ENCODE assay signal across 9 mouse cellular contexts in genomic region chr6:70805820-70806513, GRCm38 (mm10). TPM values are rescaled to one million over a fixed set of nuclear protein-coding genes. Genes with fewer than 3 reads are reported as not detected.
A peak's percentile ranks its signal among the peaks of the same experiment; 100 is the strongest.
DNase-seq lines count a peak whose midpoint lies in the region; ATAC-seq and TF ChIP-seq lines count a peak whose summit lies in the region.
"Had no signal": no experiment of that assay in that cellular context is flagged by ENCODE, and none has a peak within 500 bp of the region (broad histone marks: within the 10 kb centered on the region; RNA-seq: fewer than 3 reads in every experiment).

No protein-coding gene starts in this region.

- H3K4me3 ChIP-seq in ES-Bruce4 (ENCODE audit: low read depth, low read length): peak overlapping the region; percentile 10
- no peak overlapping the region; the same call in 1 of the 2 replicates for H3K4me3 ChIP-seq in bone marrow macrophage, adult 2 months (ENCODE audit: insufficient read depth, low read length)
- 0 out of 2 replicates have a peak overlapping the region, but pooled peaks have one; percentile 8 for H3K4me3 ChIP-seq in embryonic facial prominence, embryonic 15.5 days (replicated peaks)
- H3K4me3 ChIP-seq in heart, embryonic 12.5 days: peak overlapping the region; percentile 16
- H3K4me3 ChIP-seq in kidney, embryonic 16.5 days (ENCODE audit: low read length): peak overlapping the region; percentile 16
- H3K4me3 ChIP-seq in liver, embryonic 12.5 days: no peak overlapping the region

- peak; percentile 17; the same call in 1 of the 2 replicates for ATAC-seq in embryonic facial prominence, embryonic 15.5 days (ENCODE audit: insufficient number of reproducible peaks, low FRiP score, low TSS enrichment, low read depth)
- ATAC-seq in heart, embryonic 12.5 days (ENCODE audit: insufficient number of reproducible peaks, low FRiP score): peak; percentile 54
- ATAC-seq in kidney, embryonic 16.5 days (ENCODE audit: low FRiP score, low TSS enrichment): peak; percentile 89
- peak; percentile 54 for ATAC-seq in liver, embryonic 12.5 days

- TF ChIP-seq CTCF in ES-Bruce4 (IDR thresholded peaks at IDR 0.05; ENCODE audit: low read depth, low read length): no peak
- TF ChIP-seq CTCF in bone marrow macrophage, adult 2 months (IDR thresholded peaks at IDR 0.05; ENCODE audit: low read depth, low read length): peak; percentile 69

- no peak overlapping the region for H3K27ac ChIP-seq in ES-Bruce4 (ENCODE audit: insufficient read depth, low read length)
- H3K27ac ChIP-seq in bone marrow macrophage, adult 2 months (ENCODE audit: insufficient read depth, low read depth, low read length): no peak overlapping the region
- no peak overlapping the region for H3K27ac ChIP-seq in embryonic facial prominence, embryonic 15.5 days (replicated peaks)
- no peak overlapping the region for H3K27ac ChIP-seq in heart, embryonic 12.5 days (ENCODE audit: poor library complexity, severe bottlenecking)
- peak overlapping the region; percentile 43; the same call in 1 of the 2 replicates for H3K27ac ChIP-seq in kidney, embryonic 16.5 days (ENCODE audit: low read length)
- H3K27ac ChIP-seq in liver, embryonic 12.5 days: no peak overlapping the region
- H3K27ac ChIP-seq: macrophage had no signal

- TF ChIP-seq POLR2A in ES-Bruce4 (IDR thresholded peaks at IDR 0.05; ENCODE audit: insufficient read depth, low read length): no peak
- no peak for TF ChIP-seq POLR2A in bone marrow macrophage, adult 2 months (IDR thresholded peaks at IDR 0.05; ENCODE audit: borderline replicate concordance, low read depth, low read length)

- peak; percentile 74 for DNase-seq in neural tube, embryonic 10.5 days (ENCODE audit: extremely low spot score, low spot score)
- peak; percentile 46 for DNase-seq in testis, postnatal 14 days (ENCODE audit: low spot score)

- WGBS in embryonic facial prominence, embryonic 15.5 days: 19% methylated on average over 13 of the region's 13 CpGs
- WGBS in heart, embryonic 12.5 days: 20% methylated on average over 13 of the region's 13 CpGs
- 18% methylated on average over 13 of the region's 13 CpGs for WGBS in kidney, embryonic 16.5 days
- 23% methylated on average over 13 of the region's 13 CpGs for WGBS in liver, embryonic 12.5 days (ENCODE audit: insufficient replicate concordance)

- peak overlapping the region; percentile 44 for H3K4me2 ChIP-seq in embryonic facial prominence, embryonic 15.5 days (replicated peaks)
- H3K4me2 ChIP-seq in heart, embryonic 12.5 days: peak overlapping the region; percentile 55
- H3K4me2 ChIP-seq in kidney, embryonic 16.5 days (replicated peaks; ENCODE audit: low read depth, low read length): peak overlapping the region; percentile 40
- H3K4me2 ChIP-seq in liver, embryonic 12.5 days: peak overlapping the region; percentile 68

- no peaks in the 10 kb centered on the region for H3K36me3 ChIP-seq in ES-Bruce4 (ENCODE audit: control insufficient read depth, insufficient read depth, low read length, poor library complexity, severe bottlenecking)
- no peaks in the 10 kb centered on the region for H3K36me3 ChIP-seq in embryonic facial prominence, embryonic 15.5 days
- H3K36me3 ChIP-seq in heart, embryonic 12.5 days: no peaks in the 10 kb centered on the region
- H3K36me3 ChIP-seq in kidney, embryonic 16.5 days (ENCODE audit: insufficient read depth, low read length): no peaks in the 10 kb centered on the region
- no peaks in the 10 kb centered on the region for H3K36me3 ChIP-seq in liver, embryonic 12.5 days

- no peak for TF ChIP-seq EP300 in ES-Bruce4 (IDR thresholded peaks at IDR 0.05; ENCODE audit: insufficient read depth, low read depth, low read length)

- H3K4me1 ChIP-seq in ES-Bruce4 (ENCODE audit: control insufficient read depth, insufficient read depth, low read length): peaks cover 4% of the 10 kb centered on the region
- peaks cover 3% of the 10 kb centered on the region; the same call in 1 of the 2 replicates for H3K4me1 ChIP-seq in bone marrow macrophage, adult 2 months (ENCODE audit: control insufficient read depth, insufficient read depth, low read length)
- H3K4me1 ChIP-seq in embryonic facial prominence, embryonic 15.5 days: peaks cover 2% of the 10 kb centered on the region
- no peaks in the 10 kb centered on the region for H3K4me1 ChIP-seq in heart, embryonic 12.5 days (replicated peaks)
- H3K4me1 ChIP-seq in kidney, embryonic 16.5 days (ENCODE audit: insufficient read depth, low read length): peaks cover 7% of the 10 kb centered on the region
- peaks cover 24% of the 10 kb centered on the region for H3K4me1 ChIP-seq in liver, embryonic 12.5 days

- H3K9ac ChIP-seq in ES-Bruce4 (ENCODE audit: low read depth, poor library complexity, severe bottlenecking): no peak overlapping the region
- H3K9ac ChIP-seq in embryonic facial prominence, embryonic 15.5 days: no peak overlapping the region
- H3K9ac ChIP-seq in heart, embryonic 12.5 days: no peak overlapping the region
- peak overlapping the region; percentile 50 for H3K9ac ChIP-seq in kidney, embryonic 16.5 days (replicated peaks; ENCODE audit: low read length)
- H3K9ac ChIP-seq in liver, embryonic 12.5 days: no peak overlapping the region

- no peaks in the 10 kb centered on the region for H3K9me3 ChIP-seq in ES-Bruce4 (replicated peaks; ENCODE audit: control insufficient read depth, insufficient read depth, low read length, poor library complexity, severe bottlenecking)
- no peaks in the 10 kb centered on the region for H3K9me3 ChIP-seq in embryonic facial prominence, embryonic 15.5 days (replicated peaks)
- H3K9me3 ChIP-seq in heart, embryonic 12.5 days (replicated peaks): no peaks in the 10 kb centered on the region
- H3K9me3 ChIP-seq in kidney, embryonic 16.5 days (ENCODE audit: low read length): no peaks in the 10 kb centered on the region
- H3K9me3 ChIP-seq in liver, embryonic 12.5 days (replicated peaks): no peaks in the 10 kb centered on the region

- H3K27me3 ChIP-seq in ES-Bruce4 (ENCODE audit: control insufficient read depth, insufficient read depth, low read length, poor library complexity, severe bottlenecking): no peaks in the 10 kb centered on the region
- H3K27me3 ChIP-seq in embryonic facial prominence, embryonic 15.5 days: no peaks in the 10 kb centered on the region
- no peaks in the 10 kb centered on the region for H3K27me3 ChIP-seq in heart, embryonic 12.5 days (replicated peaks)
- H3K27me3 ChIP-seq in kidney, embryonic 16.5 days (ENCODE audit: insufficient read depth, low read length): no peaks in the 10 kb centered on the region
- H3K27me3 ChIP-seq in liver, embryonic 12.5 days (replicated peaks): no peaks in the 10 kb centered on the region

RNA-seq across cellular contexts. Expression of gene Rpia, which starts 13.9 kb away (rescaled TPM):
- polyA plus RNA-seq in ES-Bruce4 (2011; ENCODE audit: insufficient read depth, insufficient read length, low read depth, missing spikeins): 6.5 and 7.2 TPM in 2 replicates
- polyA plus RNA-seq in bone marrow macrophage, adult 2 months (2012; ENCODE audit: insufficient read depth, insufficient read length, missing spikeins): 10.6 and 14.4 TPM in 2 replicates
- polyA plus RNA-seq in embryonic facial prominence, embryonic 15.5 days (2015; fragmentation: Nextera tagmentation; extraction: Ambion mirVana): 2.9 and 3.2 TPM in 2 replicates
- polyA plus RNA-seq in heart, embryonic 12.5 days (2016; fragmentation: Nextera tagmentation; extraction: Ambion mirVana): 0.86 and 1.1 TPM in 2 replicates
- polyA plus RNA-seq in kidney, embryonic 16.5 days (2015; fragmentation: Nextera tagmentation; extraction: Ambion mirVana): 2.3 and 3.0 TPM in 2 replicates
- 4.5 and 5.1 TPM in 2 replicates for polyA plus RNA-seq in liver, embryonic 12.5 days (2016; fragmentation: Nextera tagmentation; extraction: Ambion mirVana)

RNA-seq across cellular contexts. Expression of gene Eif2ak3, which starts 38.3 kb away (rescaled TPM):
- polyA plus RNA-seq in ES-Bruce4 (2011; ENCODE audit: insufficient read depth, insufficient read length, low read depth, missing spikeins): 12.8 and 16.4 TPM in 2 replicates
- polyA plus RNA-seq in bone marrow macrophage, adult 2 months (2012; ENCODE audit: insufficient read depth, insufficient read length, missing spikeins): 17.4 and 17.6 TPM in 2 replicates
- polyA plus RNA-seq in embryonic facial prominence, embryonic 15.5 days (2015; fragmentation: Nextera tagmentation; extraction: Ambion mirVana): 14.2 and 14.3 TPM in 2 replicates
- 9.5 and 10.8 TPM in 2 replicates for polyA plus RNA-seq in heart, embryonic 12.5 days (2016; fragmentation: Nextera tagmentation; extraction: Ambion mirVana)
- polyA plus RNA-seq in kidney, embryonic 16.5 days (2015; fragmentation: Nextera tagmentation; extraction: Ambion mirVana): 11.9 and 12.2 TPM in 2 replicates
- polyA plus RNA-seq in liver, embryonic 12.5 days (2016; fragmentation: Nextera tagmentation; extraction: Ambion mirVana): 5.2 and 6.2 TPM in 2 replicates

Comparison
In these comparisons a context has a peak if more than half of its experiments do, and no peak if none do; other contexts are left out.
1. H3K4me3 ChIP-seq: peak in ES-Bruce4 (single experiment), embryonic facial prominence, embryonic 15.5 days (single experiment), heart, embryonic 12.5 days (single experiment) and kidney, embryonic 16.5 days (single experiment); none in bone marrow macrophage, adult 2 months (single experiment) and liver, embryonic 12.5 days (single experiment).
2. ATAC-seq: peak in every context shown above with its lines; median percentile 89 in kidney, embryonic 16.5 days; 54 in heart, embryonic 12.5 days; 54 in liver, embryonic 12.5 days; 17 in embryonic facial prominence, embryonic 15.5 days.
3. Peak in every context shown above with its lines, with median percentiles within 50 percentile points of each other: H3K4me2 ChIP-seq.